Mouse (Mus musculus): ENCODE results near the gene Pctp.

Pctp gene

GRCm38 (mm10) chr11:89977746-89978352 lies 24.8 kb downstream of the Pctp start:
- no peak for DNase-seq (ENCODE audit: low spot score in 2 of 2)

- no peak for DNase-seq (ENCODE audit: low spot score in 2 of 2)
These were observed 26.3 kb downstream of the Pctp start for GRCm38 (mm10) chr11:89976361-89976760.

GRCm38 (mm10) chr11:89971296-89971695 lies 31.4 kb downstream of the Pctp start:
- DNase-seq (ENCODE audit: low spot score in 2 of 2), result no peak

GRCm38 (mm10) chr11:89970726-89971125 lies 32.0 kb downstream of the Pctp start:
- no peak for DNase-seq (ENCODE audit: low spot score in 2 of 2)

GRCm38 (mm10) chr11:89969131-89969530 lies 33.6 kb downstream of the Pctp start:
- no peak for DNase-seq (ENCODE audit: low spot score in 2 of 2)

GRCm38 (mm10) chr11:89950691-89951270 lies 51.9 kb downstream of the Pctp start:
- no peak for DNase-seq (ENCODE audit: low spot score in 2 of 2)

GRCm38 (mm10) chr11:89947806-89948205 lies 54.9 kb downstream of the Pctp start:
- DNase-seq (ENCODE audit: low spot score in 2 of 2), result no peak

- no peak for DNase-seq (ENCODE audit: low spot score in 2 of 2)
These were observed 57.5 kb downstream of the Pctp start for GRCm38 (mm10) chr11:89945159-89945558.

GRCm38 (mm10) chr11:89937241-89937640 lies 65.5 kb downstream of the Pctp start:
- DNase-seq (ENCODE audit: low spot score in 2 of 2), result no peak
